Mouse (Mus musculus) MEL (cell line): ENCODE measurements around the gene Olfr523. TPM values are rescaled to one million over a fixed set of nuclear protein-coding genes. Genes with fewer than 3 reads are reported as not detected.

Experiments used
- DNase-seq: peaks from one replicate; pipeline ENCODE4 v3.0.0; 2011; ENCODE audit warnings: low read depth, low spot score
- H3K27ac ChIP-seq: 2 replicates; pipeline ENCODE4 v1.5.1; 2012; ENCODE audit warnings: low read depth, mild to moderate bottlenecking, control low read depth, low read length, moderate library complexity; ENCODE audit not compliant: control insufficient read depth
- H3K27me3 ChIP-seq, 2 experiments: fragments of 150-350 bp in 1 of 2; sonication (generic) in 1 of 2; 2 replicates each; pipeline ENCODE4 v1.6.1; 2012; ENCODE audit warnings: low read length in 2 of 2, mild to moderate bottlenecking in 2 of 2, improper control_type of control experiment in 1 of 2, moderate library complexity in 1 of 2; ENCODE audit not compliant: insufficient read depth in 2 of 2, control insufficient read depth in 1 of 2
- H3K36me3 ChIP-seq, 2 experiments: 2 replicates each; pipeline ENCODE4 v1.6.1; 2012 to 2014; ENCODE audit warnings: low read length in 2 of 2, improper control_type of control experiment in 1 of 2, inconsistent platforms in 1 of 2, mild to moderate bottlenecking in 1 of 2; ENCODE audit not compliant: insufficient read depth in 2 of 2, control insufficient read depth in 1 of 2
- H3K4me1 ChIP-seq, 2 experiments: fragments of 150-350 bp in 1 of 2; sonication (generic) in 1 of 2; 2 replicates each; pipeline ENCODE4 v1.6.1; 2012; ENCODE audit warnings: low read length in 2 of 2, improper control_type of control experiment in 1 of 2, mild to moderate bottlenecking in 1 of 2; ENCODE audit not compliant: insufficient read depth in 2 of 2, control insufficient read depth in 1 of 2
- H3K4me3 ChIP-seq, 2 experiments: fragments of 150-350 bp in 1 of 2; sonication (generic) in 1 of 2; 2 replicates each; pipeline ENCODE4 v1.5.1; 2012; ENCODE audit warnings: low read depth in 2 of 2, low read length in 2 of 2, mild to moderate bottlenecking in 2 of 2, moderate library complexity in 2 of 2, control low read depth in 1 of 2, improper control_type of control experiment in 1 of 2; ENCODE audit not compliant: control insufficient read depth in 1 of 2, insufficient read depth in 1 of 2
- H3K79me2 ChIP-seq: 2 replicates; pipeline ENCODE4 v1.6.1; 2012; ENCODE audit warnings: mild to moderate bottlenecking, low read length, moderate library complexity; ENCODE audit not compliant: control insufficient read depth, poor library complexity, insufficient read depth
- H3K9ac ChIP-seq: 2 replicates; pipeline ENCODE4 v1.6.1; 2012; ENCODE audit warnings: low read depth, mild to moderate bottlenecking, control low read depth, low read length, moderate library complexity; ENCODE audit not compliant: control insufficient read depth, poor library complexity, severe bottlenecking
- H3K9me3 ChIP-seq: fragments of 150-350 bp; sonication (generic); replicated peaks from 2 replicates; pipeline ENCODE4 v1.6.1; 2012; ENCODE audit warnings: mild to moderate bottlenecking, low read length, improper control_type of control experiment, moderate library complexity; ENCODE audit not compliant: insufficient read depth
- BHLHE40 ChIP-seq: IDR thresholded peaks from 2 replicates; pipeline ENCODE4 v1.6.1; 2012; ENCODE audit warnings: low read depth, mild to moderate bottlenecking, inconsistent platforms, low read length, improper control_type of control experiment, borderline replicate concordance
- CHD1 ChIP-seq: IDR thresholded peaks from 2 replicates; pipeline ENCODE4 v1.6.1; 2012; ENCODE audit warnings: low read depth, mild to moderate bottlenecking, inconsistent platforms, low read length, improper control_type of control experiment
- CTCF ChIP-seq, 3 experiments: IDR thresholded peaks in 2 of 3; conservative IDR thresholded peaks in 1 of 3; 2 replicates each; pipeline ENCODE4 v1.5.1; 2011 to 2012; ENCODE audit warnings: low read length in 3 of 3, low read depth in 2 of 3, mild to moderate bottlenecking in 2 of 3, improper control_type of control experiment in 1 of 3, inconsistent platforms in 1 of 3, mixed read lengths in 1 of 3, moderate library complexity in 1 of 3; ENCODE audit not compliant: control insufficient read depth in 1 of 3, insufficient read depth in 1 of 3, poor library complexity in 1 of 3, severe bottlenecking in 1 of 3
- ELF1 ChIP-seq: IDR thresholded peaks from 2 replicates; pipeline ENCODE4 v1.6.1; 2014; ENCODE audit warnings: low read depth, mild to moderate bottlenecking, inconsistent platforms, low read length, improper control_type of control experiment, moderate library complexity
- ETS1 ChIP-seq: IDR thresholded peaks from 2 replicates; pipeline ENCODE4 v1.6.1; 2012; ENCODE audit warnings: low read depth, mild to moderate bottlenecking, inconsistent platforms, low read length, improper control_type of control experiment, moderate library complexity
- HCFC1 ChIP-seq: IDR thresholded peaks from 2 replicates; pipeline ENCODE4 v1.6.1; 2012; ENCODE audit warnings: low read depth, mild to moderate bottlenecking, inconsistent platforms, low read length, improper control_type of control experiment, moderate library complexity
- JUND ChIP-seq: IDR thresholded peaks from 2 replicates; pipeline ENCODE4 v1.6.1; 2011; ENCODE audit warnings: low read depth, mild to moderate bottlenecking, improper control_type of control experiment, low read length
- MAFK ChIP-seq: IDR thresholded peaks from 2 replicates; pipeline ENCODE4 v1.6.1; 2011; ENCODE audit warnings: low read depth, mild to moderate bottlenecking, low read length, improper control_type of control experiment, borderline replicate concordance
- MXI1 ChIP-seq: IDR thresholded peaks from 2 replicates; pipeline ENCODE4 v1.6.1; 2011; ENCODE audit warnings: mild to moderate bottlenecking, low read depth, low read length, improper control_type of control experiment
- MYB ChIP-seq: IDR thresholded peaks from 2 replicates; pipeline ENCODE4 v1.6.1; 2011; ENCODE audit warnings: mild to moderate bottlenecking, low read depth, low read length, improper control_type of control experiment
- NELFE ChIP-seq: IDR thresholded peaks from 2 replicates; pipeline ENCODE4 v1.6.1; 2011; ENCODE audit warnings: low read depth, low read length, improper control_type of control experiment
- NRF1 ChIP-seq: IDR thresholded peaks from 2 replicates; pipeline ENCODE4 v1.6.1; 2014; ENCODE audit warnings: low read depth, mild to moderate bottlenecking, inconsistent platforms, low read length, improper control_type of control experiment, moderate library complexity; ENCODE audit not compliant: poor library complexity, insufficient read depth, severe bottlenecking
- POLR2A ChIP-seq, 2 experiments: IDR thresholded peaks; 2 replicates each; pipeline ENCODE4 v1.6.1; 2011 to 2012; ENCODE audit warnings: low read length in 2 of 2, mild to moderate bottlenecking in 2 of 2, control low read depth in 1 of 2, improper control_type of control experiment in 1 of 2, low read depth in 1 of 2, moderate library complexity in 1 of 2; ENCODE audit not compliant: control insufficient read depth in 1 of 2, insufficient read depth in 1 of 2, poor library complexity in 1 of 2
- RCOR1 ChIP-seq: IDR thresholded peaks from 2 replicates; pipeline ENCODE4 v1.6.1; 2012; ENCODE audit warnings: low read depth, mild to moderate bottlenecking, inconsistent platforms, low read length, improper control_type of control experiment
- SIN3A ChIP-seq: IDR thresholded peaks from 2 replicates; pipeline ENCODE4 v1.6.1; 2012; ENCODE audit warnings: low read length, improper control_type of control experiment, inconsistent platforms
- SMC3 ChIP-seq: IDR thresholded peaks from 2 replicates; pipeline ENCODE4 v1.6.1; 2011; ENCODE audit warnings: low read depth, low read length, improper control_type of control experiment
- TCF12 ChIP-seq: IDR thresholded peaks from 2 replicates; pipeline ENCODE4 v1.6.1; 2014; ENCODE audit warnings: low read depth, mild to moderate bottlenecking, inconsistent platforms, low read length, improper control_type of control experiment, moderate library complexity
- UBTF ChIP-seq: IDR thresholded peaks from 2 replicates; pipeline ENCODE4 v1.6.1; 2012; ENCODE audit warnings: low read depth, mild to moderate bottlenecking, inconsistent platforms, low read length, improper control_type of control experiment, moderate library complexity, borderline replicate concordance; ENCODE audit not compliant: insufficient read depth
- USF1 ChIP-seq: IDR thresholded peaks from 2 replicates; pipeline ENCODE4 v1.6.1; 2014; ENCODE audit warnings: low read depth, mild to moderate bottlenecking, inconsistent platforms, low read length, improper control_type of control experiment, moderate library complexity
- ZC3H11A ChIP-seq: IDR thresholded peaks from 2 replicates; pipeline ENCODE4 v1.6.1; 2012; ENCODE audit warnings: low read depth, mild to moderate bottlenecking, inconsistent platforms, low read length, improper control_type of control experiment
- ZMIZ1 ChIP-seq: IDR thresholded peaks from 2 replicates; pipeline ENCODE4 v1.6.1; 2012; ENCODE audit warnings: low read depth, mild to moderate bottlenecking, inconsistent platforms, low read length, improper control_type of control experiment, moderate library complexity
- ZNF384 ChIP-seq: IDR thresholded peaks from 2 replicates; pipeline ENCODE4 v1.6.1; 2012; ENCODE audit warnings: low read depth, mild to moderate bottlenecking, inconsistent platforms, low read length, improper control_type of control experiment
- polyA plus RNA-seq, 2 experiments: library from polyadenylated mRNA; stranded (reverse) in 1 of 2; unstranded in 1 of 2; fragments of >175 nt in 1 of 2; fragments of >200 nt in 1 of 2; gene quantifications; 2 replicates each; pipeline versions ENCODE4 v1.2.1 to v1.2.4; 2012; ENCODE audit warnings: low replicate concordance in 2 of 2, low read depth in 1 of 2; ENCODE audit not compliant: insufficient read length in 2 of 2, insufficient read depth in 1 of 2, missing spikeins in 1 of 2
- total RNA-seq: library from RNA; depleted of rRNA; stranded (reverse); fragments of 300-350 nt; gene quantifications from 2 replicates; pipeline ENCODE4 v1.2.3, GENCODE M21; 2012

The Olfr523 gene
- total and polyA plus RNA-seq, 3 experiments, result not detected

- TF ChIP-seq ZMIZ1, result no peak
- no peak for TF ChIP-seq RCOR1
- no peak overlapping the region for H3K27ac ChIP-seq
- H3K36me3 ChIP-seq, result no peaks in the 10 kb centered on the region; a peak in 1 of 4 replicates
- no peaks in the 10 kb centered on the region for H3K79me2 ChIP-seq
- H3K9ac ChIP-seq, result no peak overlapping the region
- DNase-seq, result no peak
- H3K4me1 ChIP-seq, result no peaks in the 10 kb centered on the region; a peak in 1 of 4 replicates
- H3K4me3 ChIP-seq, result no peak overlapping the region
- H3K27me3 ChIP-seq, result no peaks in the 10 kb centered on the region
- H3K9me3 ChIP-seq, result no peaks in the 10 kb centered on the region
These were observed 47.0 kb upstream of the Olfr523 start for GRCm38 (mm10) chr7:140126022-140126350.

- H3K9ac ChIP-seq, result no peak overlapping the region
- TF ChIP-seq JUND (no peak), ELF1 (no peak), MAFK (no peak), CHD1 (no peak), ZNF384 (no peak), MYB (no peak), TCF12 (no peak), MXI1 (no peak), USF1 (no peak), NRF1 (no peak), BHLHE40 (no peak), HCFC1 (no peak), ZC3H11A (no peak), SMC3 (no peak), POLR2A (IDR thresholded peaks at IDR 0.05; ENCODE audit: control insufficient read depth in 1 of 2, insufficient read depth in 1 of 2, low read depth in 1 of 2, low read length in 2 of 2, poor library complexity in 1 of 2) (no peak), CTCF (IDR thresholded peaks at IDR 0.05 in 2 of 3, conservative IDR thresholded peaks at IDR 0.05 in 1 of 3; ENCODE audit: control insufficient read depth in 1 of 3, insufficient read depth in 1 of 3, low read depth in 2 of 3, low read length in 3 of 3, poor library complexity in 1 of 3, severe bottlenecking in 1 of 3) (no peak), SIN3A (no peak), UBTF (no peak), ETS1 (no peak), NELFE (no peak)
- H3K4me1 ChIP-seq, result no peaks in the 10 kb centered on the region
- no peaks in the 10 kb centered on the region for H3K9me3 ChIP-seq
- no peaks in the 10 kb centered on the region for H3K79me2 ChIP-seq
- DNase-seq, result no peak
- no peak overlapping the region for H3K27ac ChIP-seq
- no peaks in the 10 kb centered on the region; a peak in 1 of 4 replicates for H3K36me3 ChIP-seq
- no peaks in the 10 kb centered on the region for H3K27me3 ChIP-seq
- no peak overlapping the region for H3K4me3 ChIP-seq
These were observed 46.1 kb upstream of the Olfr523 start for GRCm38 (mm10) chr7:140126934-140127333.
